ENCODE assay signal across 8 mouse cellular contexts in the genomic region with DNA sequence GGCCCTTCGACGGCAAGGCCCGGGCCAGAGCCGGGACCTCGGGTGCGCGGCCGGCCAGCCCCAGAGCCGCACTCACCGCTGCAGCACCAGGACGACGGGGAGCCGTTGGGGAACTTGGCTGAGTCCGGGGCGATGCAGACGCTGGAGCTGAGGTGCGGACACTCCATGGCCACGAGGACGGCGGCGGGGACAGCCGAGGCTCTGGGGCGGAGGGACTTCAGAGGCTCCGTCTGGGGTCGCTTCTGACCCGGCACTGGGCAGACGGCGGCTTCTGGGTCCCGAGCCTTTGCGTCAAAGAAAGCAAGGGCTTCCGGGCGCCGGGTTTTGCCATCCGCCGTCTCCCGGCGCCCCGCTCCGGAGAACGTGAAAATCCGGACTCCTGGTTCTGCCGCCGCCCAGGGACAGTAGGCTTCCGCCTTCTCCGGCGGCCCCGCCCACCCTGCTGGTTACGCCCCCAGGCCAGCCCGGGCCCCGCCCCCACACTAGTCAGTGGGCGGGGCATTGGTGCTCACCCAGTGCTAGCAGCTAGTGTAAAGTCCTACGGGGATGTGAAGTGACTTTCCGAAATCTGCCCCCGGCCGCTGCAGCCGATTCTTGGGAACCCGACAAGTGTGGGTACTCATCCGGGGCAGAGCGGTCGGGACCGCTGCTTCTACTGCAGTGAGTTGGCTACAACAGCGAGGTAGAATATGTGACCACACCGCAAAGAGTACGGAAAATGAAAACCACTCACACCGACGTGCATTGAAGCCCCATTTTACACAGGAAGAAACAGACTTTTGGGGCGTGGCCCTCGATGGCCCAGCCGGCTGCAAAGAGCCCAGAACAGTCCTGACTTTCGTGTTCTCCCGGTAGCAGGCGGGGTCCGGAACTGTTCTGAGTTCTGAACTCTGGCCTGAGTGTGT. TPM values are rescaled to one million over a fixed set of nuclear protein-coding genes. Genes with fewer than 3 reads are reported as not detected.
DNase-seq lines count a peak whose midpoint lies in the region; ATAC-seq lines count a peak whose summit lies in the region.

A gene (minus strand): TSS at position 435 of the 905 bp plus-strand sequence.

- peaks cover 30% of the 10 kb centered on the region for H3K4me1 ChIP-seq in hindbrain, embryonic 12.5 days

- peak; percentile 99 for DNase-seq in Muller cell, postnatal 12 days (ENCODE audit: inconsistent ontology term)
- DNase-seq in cerebellum, adult 9-11 months = peak; percentile 94
- DNase-seq in frontal cortex, postnatal 10 days (ENCODE audit: low spot score in 2 of 2) = peak; percentile 86 to 92
- DNase-seq in layer of hippocampus, postnatal 14 days (ENCODE audit: low spot score in 2 of 2) = peak; percentile 96 to 98
- DNase-seq in lung, postnatal 14 days = peak; percentile 97
- peak; percentile 89 for DNase-seq in retina, adult 2 months (ENCODE audit: low read depth, low spot score)
- DNase-seq in thymus, postnatal 36 days = peak; percentile 95 to 98

- peak within 1 kb of the TSS; percentile 81 for H3K4me2 ChIP-seq in hindbrain, embryonic 12.5 days (replicated peaks)

- peak within 1 kb of the TSS; percentile 96 for H3K27ac ChIP-seq in hindbrain, embryonic 12.5 days

- H3K4me3 ChIP-seq in hindbrain, embryonic 12.5 days = peak within 1 kb of the TSS; percentile 95

- peak; percentile 91 for ATAC-seq in hindbrain, embryonic 12.5 days (ENCODE audit: low FRiP score)

- no peaks in the 10 kb centered on the region for H3K9me3 ChIP-seq in hindbrain, embryonic 12.5 days (replicated peaks)

- H3K9ac ChIP-seq in hindbrain, embryonic 12.5 days = peak within 1 kb of the TSS; percentile 99

- under 1% methylated on average over 73 of the region's 73 CpGs for WGBS in hindbrain, embryonic 12.5 days

- peaks cover 8% of the 10 kb centered on the region for H3K27me3 ChIP-seq in hindbrain, embryonic 12.5 days

- no peaks in the 10 kb centered on the region for H3K36me3 ChIP-seq in hindbrain, embryonic 12.5 days

RNA-seq across cellular contexts. Expression of the gene that starts here (rescaled TPM):
- 88.1 and 103 TPM in 2 replicates for polyA plus RNA-seq in hindbrain, embryonic 12.5 days (2016; fragmentation: Nextera tagmentation; extraction: Ambion mirVana)
- 10 to 100 TPM; 40.2 to 44.3 TPM for total RNA-seq in layer of hippocampus, postnatal 14 days (2021)

Comparison
In these comparisons a context has a peak if more than half of its experiments do, and no peak if none do; other contexts are left out.
1. Peak in every context shown above with its lines: DNase-seq, ATAC-seq, H3K4me3 ChIP-seq and H3K27ac ChIP-seq.